Mouse (Mus musculus) hindbrain, embryonic 14.5 days (tissue): ENCODE measurements around the gene Ppp1r3d. TPM values are rescaled to one million over a fixed set of nuclear protein-coding genes. Genes with fewer than 3 reads are reported as not detected.
A peak's percentile ranks its signal among the peaks of the same experiment; 100 is the strongest.

Experiments
- ATAC-seq: fragments of 200-750 bp; cut with Nextera tagmentation; 2 replicates; pipeline ENCODE4 v1.8.0; 2017; ENCODE audit warnings: moderate number of reproducible peaks, mild to moderate bottlenecking, moderate TSS enrichment, moderate library complexity; ENCODE audit not compliant: low FRiP score
- DNase-seq: peaks from one replicate; pipeline ENCODE4 v3.0.0-alpha.2; 2015; ENCODE audit warnings: low spot score
- H3K27ac ChIP-seq: fragments of 300-500 bp; sonication (generic); 2 replicates; pipeline ENCODE4 v1.5.1; 2014; ENCODE audit warnings: mild to moderate bottlenecking, moderate library complexity
- H3K27me3 ChIP-seq: fragments of 300-500 bp; sonication (generic); 2 replicates; pipeline ENCODE4 v1.6.1; 2014; ENCODE audit warnings: mild to moderate bottlenecking, low read length, mixed read lengths; ENCODE audit not compliant: control insufficient read depth, insufficient read depth
- H3K36me3 ChIP-seq: fragments of 300-500 bp; sonication (generic); replicated peaks from 2 replicates; pipeline ENCODE4 v1.6.1; 2014; ENCODE audit not compliant: control insufficient read depth, insufficient read depth
- H3K4me1 ChIP-seq: fragments of 300-500 bp; sonication (generic); replicated peaks from 2 replicates; pipeline ENCODE4 v1.6.1; 2014; ENCODE audit warnings: antibody characterized with exemption, low read length, mixed read lengths; ENCODE audit not compliant: control insufficient read depth, insufficient read depth
- H3K4me2 ChIP-seq: fragments of 300-500 bp; sonication (generic); replicated peaks from 2 replicates; pipeline ENCODE4 v1.6.1; 2014; ENCODE audit warnings: mild to moderate bottlenecking, moderate library complexity
- H3K4me3 ChIP-seq: fragments of 300-500 bp; sonication (generic); replicated peaks from 2 replicates; pipeline ENCODE4 v1.5.1; 2014; ENCODE audit warnings: mild to moderate bottlenecking, low read length
- H3K9ac ChIP-seq: fragments of 300-500 bp; sonication (generic); 2 replicates; pipeline ENCODE4 v1.6.1; 2014
- H3K9me3 ChIP-seq: fragments of 300-500 bp; sonication (generic); 2 replicates; pipeline ENCODE4 v1.6.1; 2016; ENCODE audit warnings: low read length; ENCODE audit not compliant: control insufficient read depth
- WGBS: fragments of 180-500 bp; shearing (Covaris S2); extraction: QIAGEN DNeasy Blood & Tissue Kit; methylation state at CpG from one replicate; pipeline ENCODE4 v1.1.7; 2014; 5-methylcytosine and 5-hydroxymethylcytosine counted together
- polyA plus RNA-seq: library from polyadenylated mRNA; unstranded; fragments of >200 nt; fragmentation: Nextera tagmentation; extraction: Ambion mirVana; gene quantifications from 2 replicates; pipeline ENCODE4 v1.2.1, GENCODE M21; 2014

The Ppp1r3d gene
- 5.0 and 7.0 TPM in 2 replicates for polyA plus RNA-seq

DNA sequence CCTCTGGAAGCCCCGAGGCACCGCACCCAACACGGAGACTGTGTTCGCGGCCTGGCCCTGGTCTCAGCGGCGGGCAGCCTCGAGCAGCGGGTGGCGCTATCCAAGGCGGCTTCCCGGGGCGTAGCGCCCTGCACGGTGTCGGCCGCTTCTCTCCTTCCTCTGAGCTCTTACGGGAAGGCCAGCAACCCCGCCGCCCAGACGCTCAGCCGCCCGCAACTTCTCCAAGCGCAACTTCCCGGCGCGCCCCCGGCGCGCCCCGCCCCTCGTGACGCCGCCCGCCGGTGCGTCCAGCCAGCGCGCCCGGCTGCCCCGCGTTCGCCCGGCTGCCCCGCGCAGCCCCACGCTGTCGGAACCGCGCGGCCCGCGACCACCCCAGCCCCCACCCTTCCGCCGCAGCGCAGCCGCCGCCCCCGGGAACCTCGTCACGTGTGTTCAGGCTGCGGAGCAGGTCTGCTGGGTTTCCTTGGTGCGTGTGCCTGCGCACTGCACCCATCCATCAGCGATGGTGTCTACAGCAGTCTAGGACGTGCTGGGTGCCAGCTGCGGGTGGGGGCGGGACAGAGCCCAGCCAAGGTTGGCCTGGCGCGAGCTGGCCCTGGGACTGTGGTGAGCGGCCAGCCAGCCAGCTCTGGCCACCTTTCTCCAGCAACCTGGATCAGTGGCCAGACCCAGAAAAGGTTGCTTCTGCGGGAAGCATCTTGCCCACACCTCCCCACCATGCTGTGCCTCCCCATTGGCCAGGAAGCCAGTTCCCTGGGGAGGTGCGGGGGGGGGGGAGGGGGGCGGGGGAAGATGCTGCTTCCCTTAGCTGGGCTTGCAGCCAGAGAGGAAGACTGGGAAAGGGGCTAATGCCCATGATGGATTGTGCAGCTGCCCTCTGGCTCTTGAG lies at the start of gene Ppp1r3d, which contains the start of gene Fam217b:
TSS of gene Ppp1r3d (minus strand) at position 212 of the 889 bp plus-strand sequence.
TSS of gene Fam217b (plus strand) at position 264 of the 889 bp plus-strand sequence.
- ATAC-seq = peak; percentile 90
- WGBS = under 1% methylated on average over 58 of the region's 74 CpGs
- DNase-seq = peak; percentile 55
- H3K27me3 ChIP-seq = no peaks in the 10 kb centered on the region
- H3K4me2 ChIP-seq = peak within 1 kb of the TSS; percentile 97
- H3K9ac ChIP-seq = peak within 1 kb of the TSS; percentile 68
- 0 out of 2 replicates have a peak, but pooled peaks cover 8% of the 10 kb centered on the region for H3K36me3 ChIP-seq
- H3K4me1 ChIP-seq = peaks cover 16% of the 10 kb centered on the region; the same call in 1 of the 2 replicates
- no peaks in the 10 kb centered on the region for H3K9me3 ChIP-seq
- peak within 1 kb of the TSS; percentile 72 for H3K27ac ChIP-seq
- H3K4me3 ChIP-seq = peak within 1 kb of the TSS; percentile 53

DNA sequence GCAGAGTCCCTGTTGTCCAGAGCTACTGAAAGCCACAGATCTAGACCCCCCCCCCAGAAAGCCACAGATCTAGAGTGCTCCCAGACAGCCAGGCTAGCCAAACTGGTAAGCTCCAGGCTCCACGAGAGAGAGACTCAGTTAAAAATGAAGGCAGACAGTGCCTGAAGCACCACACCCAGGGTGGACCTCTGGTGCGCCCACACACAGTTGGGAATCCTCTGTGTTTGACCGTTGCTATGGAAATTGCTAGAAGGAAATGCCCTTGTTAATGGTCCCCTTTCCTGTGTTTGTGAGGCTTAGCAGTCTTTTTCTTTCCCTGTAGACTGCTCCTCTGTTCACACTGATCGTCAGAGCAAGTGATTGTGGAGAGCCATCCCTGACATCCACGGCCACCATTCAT lies 46.1 kb upstream of the Ppp1r3d start:
- Histone ChIP-seq H3K4me2 (no peak overlapping the region), H3K4me3 (no peak overlapping the region), H3K9ac (no peak overlapping the region), H3K27ac (no peak overlapping the region), H3K36me3 (no peaks in the 10 kb centered on the region), H3K9me3 (no peaks in the 10 kb centered on the region), H3K4me1 (no peaks in the 10 kb centered on the region), H3K27me3 (no peaks in the 10 kb centered on the region)
- ATAC-seq = no peak
- WGBS = 62% methylated on average over 5 of the region's 5 CpGs
- no peak for DNase-seq

DNA sequence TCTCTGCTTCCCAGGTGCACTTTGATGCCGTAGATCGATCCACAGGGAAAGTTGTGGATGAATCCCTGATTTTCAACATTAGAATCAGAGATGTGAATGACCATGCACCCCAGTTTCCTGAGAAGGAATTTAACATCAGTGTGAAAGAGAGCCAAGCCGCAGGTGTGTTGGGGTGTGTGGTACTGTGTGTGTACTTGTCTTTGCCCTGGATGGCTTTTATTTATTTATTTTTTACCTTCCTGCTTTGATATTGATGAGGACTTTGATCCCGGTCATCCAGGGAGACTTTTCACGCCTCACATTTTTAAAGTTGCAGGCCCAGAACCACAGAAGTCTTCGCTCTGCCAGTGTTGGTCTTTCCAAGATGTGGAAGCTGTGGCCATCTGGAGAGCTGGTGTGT lies 43.1 kb upstream of the Ppp1r3d start:
- no peak for ATAC-seq
- H3K9me3 ChIP-seq = no peaks in the 10 kb centered on the region
- DNase-seq = no peak
- no peak overlapping the region for H3K9ac ChIP-seq
- H3K27me3 ChIP-seq = no peaks in the 10 kb centered on the region
- H3K4me3 ChIP-seq = no peak overlapping the region
- no peaks in the 10 kb centered on the region for H3K36me3 ChIP-seq
- H3K4me1 ChIP-seq = 0 out of 2 replicates have a peak, but pooled peaks cover 4% of the 10 kb centered on the region
- H3K27ac ChIP-seq = no peak overlapping the region
- no peak overlapping the region for H3K4me2 ChIP-seq
- 91% methylated on average over 6 of the region's 6 CpGs for WGBS

DNA sequence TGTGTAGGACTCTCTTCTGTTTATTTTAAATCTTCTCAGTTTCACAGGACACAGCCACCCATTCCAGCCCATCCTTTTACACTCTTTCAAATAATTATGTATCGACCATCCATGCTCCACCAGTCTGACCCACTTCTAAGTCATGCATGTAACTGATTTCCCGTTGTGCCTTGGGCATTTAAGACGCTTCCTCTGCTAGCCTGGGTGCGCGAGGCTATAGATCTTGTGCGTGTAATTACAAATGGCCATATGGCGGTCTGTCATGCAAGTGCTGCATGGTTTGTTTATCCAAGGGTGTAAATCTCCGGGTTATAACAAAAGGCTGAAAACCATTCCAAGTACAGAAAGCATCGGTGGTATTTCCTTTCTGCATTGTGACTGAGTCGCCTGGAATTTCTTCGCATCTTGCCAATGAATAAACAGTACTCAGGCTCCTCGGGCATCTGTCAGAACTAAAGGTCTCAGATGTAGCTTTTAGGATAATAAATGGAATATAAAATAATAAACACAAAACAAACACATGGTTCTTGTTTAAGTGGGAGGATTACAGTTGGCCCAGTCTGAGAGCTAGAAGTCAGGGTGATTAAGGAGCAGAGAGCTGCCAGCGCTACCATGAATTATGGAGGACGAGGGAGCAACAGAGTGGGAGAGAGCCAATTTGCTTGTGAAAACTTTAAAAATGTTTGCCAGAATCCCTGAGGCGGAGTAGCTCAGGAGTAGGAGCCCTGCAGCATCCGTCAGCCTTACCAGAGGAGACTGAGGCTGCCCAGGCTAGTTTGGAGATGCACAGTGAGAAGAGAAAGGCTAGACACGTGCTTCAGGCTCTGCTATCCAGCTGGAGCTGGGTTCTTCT lies 40.6 kb upstream of the Ppp1r3d start:
- Histone ChIP-seq H3K4me3 (no peak overlapping the region), H3K27me3 (no peaks in the 10 kb centered on the region), H3K9me3 (no peaks in the 10 kb centered on the region), H3K9ac (no peak overlapping the region), H3K4me2 (peak overlapping the region; percentile 18), H3K4me1 (0 out of 2 replicates have a peak, but pooled peaks cover 4% of the 10 kb centered on the region), H3K27ac (peak overlapping the region; percentile 55), H3K36me3 (no peaks in the 10 kb centered on the region)
- DNase-seq (peak; percentile 57), ATAC-seq (peak; percentile 72)
- 27% methylated on average over 17 of the region's 17 CpGs for WGBS

DNA sequence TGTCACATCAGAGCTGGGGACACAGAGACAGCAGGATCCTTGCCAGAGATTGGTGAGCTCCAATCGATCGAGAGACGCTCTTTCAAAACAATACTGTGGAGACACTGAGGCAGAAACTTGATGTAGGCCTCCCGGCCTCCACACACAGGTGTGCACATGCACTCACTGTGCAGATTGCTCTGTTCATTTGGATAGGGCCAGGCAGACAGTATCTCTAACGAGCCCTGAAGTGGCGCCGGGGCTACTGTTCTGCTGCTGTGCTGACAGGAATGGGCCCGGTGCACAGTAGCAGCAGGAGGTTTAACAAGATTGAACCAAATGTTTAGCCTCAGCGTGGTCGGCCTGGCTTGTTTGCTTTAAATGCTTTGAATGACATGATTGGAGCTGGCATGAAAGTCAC lies 36.7 kb upstream of the Ppp1r3d start:
- ATAC-seq (no peak), DNase-seq (no peak)
- Histone ChIP-seq H3K36me3 (no peaks in the 10 kb centered on the region), H3K27ac (no peak overlapping the region), H3K9me3 (no peaks in the 10 kb centered on the region), H3K9ac (no peak overlapping the region), H3K27me3 (no peaks in the 10 kb centered on the region), H3K4me3 (no peak overlapping the region), H3K4me2 (no peak overlapping the region), H3K4me1 (0 out of 2 replicates have a peak, but pooled peaks cover 4% of the 10 kb centered on the region)
- WGBS = 69% methylated on average over 10 of the region's 10 CpGs

DNA sequence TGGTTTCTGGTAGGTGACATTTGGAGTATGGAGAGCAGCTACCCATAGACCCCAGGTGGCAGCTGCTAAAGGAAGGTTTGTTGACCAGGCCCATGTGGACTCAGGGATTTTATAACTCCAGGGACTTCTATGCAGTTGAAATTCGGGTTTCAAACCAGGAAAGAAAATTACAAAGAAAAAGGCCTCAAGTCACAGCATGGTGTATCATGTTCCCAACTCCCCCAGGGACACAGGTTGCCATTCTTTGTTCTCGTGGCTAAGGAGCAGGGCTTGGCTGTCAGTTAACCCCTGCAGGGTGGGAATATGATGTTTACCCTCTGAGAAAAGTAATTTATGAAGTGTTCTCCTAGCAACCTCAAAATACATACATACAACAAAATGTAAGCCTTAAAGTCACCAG lies 36.0 kb upstream of the Ppp1r3d start:
- Histone ChIP-seq H3K27me3 (no peaks in the 10 kb centered on the region), H3K4me3 (no peak overlapping the region), H3K9ac (no peak overlapping the region), H3K36me3 (no peaks in the 10 kb centered on the region), H3K9me3 (no peaks in the 10 kb centered on the region), H3K4me1 (0 out of 2 replicates have a peak, but pooled peaks cover 3% of the 10 kb centered on the region), H3K27ac (no peak overlapping the region), H3K4me2 (no peak overlapping the region)
- WGBS = 11% methylated on average over 2 of the region's 2 CpGs
- ATAC-seq (no peak), DNase-seq (no peak)

DNA sequence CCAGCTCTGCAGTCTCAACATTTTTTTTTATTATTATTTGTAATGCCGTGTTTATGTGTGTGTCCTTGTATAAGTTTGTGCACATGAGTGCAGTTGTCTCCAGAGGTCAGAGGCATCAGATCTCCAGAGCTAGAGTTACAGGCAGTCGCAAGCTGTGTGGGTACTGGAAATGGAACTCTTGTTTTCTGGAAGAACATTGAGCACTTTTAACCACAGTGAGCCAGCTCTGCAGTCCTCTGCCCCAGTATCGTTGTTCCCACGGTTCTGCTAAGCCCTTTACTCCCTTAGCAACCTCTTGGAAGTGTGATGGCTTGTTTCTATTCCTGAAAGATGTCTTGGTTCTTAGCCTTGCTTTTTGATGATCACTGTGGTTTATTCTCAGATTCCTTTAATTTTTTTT lies 35.1 kb upstream of the Ppp1r3d start:
- no peak overlapping the region for H3K27ac ChIP-seq
- H3K4me2 ChIP-seq = no peak overlapping the region
- no peaks in the 10 kb centered on the region for H3K27me3 ChIP-seq
- DNase-seq (no peak), ATAC-seq (no peak)
- 87% methylated on average over 4 of the region's 4 CpGs for WGBS
- H3K36me3 ChIP-seq = no peaks in the 10 kb centered on the region
- no peak overlapping the region for H3K9ac ChIP-seq
- no peaks in the 10 kb centered on the region for H3K9me3 ChIP-seq
- no peak overlapping the region for H3K4me3 ChIP-seq
- H3K4me1 ChIP-seq = no peaks in the 10 kb centered on the region

DNA sequence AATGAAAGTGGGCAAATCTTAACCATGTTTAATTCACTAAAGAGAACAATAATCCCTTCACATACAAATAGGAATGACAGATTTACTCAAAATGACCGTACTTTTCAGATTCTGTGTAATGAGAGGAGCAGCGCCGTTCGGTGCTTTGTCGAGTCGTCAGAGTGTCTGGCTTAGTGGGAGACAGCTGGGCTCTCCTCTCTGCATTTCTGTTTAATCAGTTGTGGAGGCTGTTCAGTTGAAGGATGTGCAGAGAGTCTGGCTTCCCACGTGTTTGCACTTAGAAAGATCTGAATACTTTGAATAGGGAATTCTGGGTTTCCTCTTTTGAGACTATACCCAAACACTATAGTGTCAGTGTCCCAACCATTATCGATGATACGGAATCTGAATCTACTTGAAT lies 23.0 kb upstream of the Ppp1r3d start:
- 60% methylated on average over 9 of the region's 9 CpGs for WGBS
- no peak for ATAC-seq

DNA sequence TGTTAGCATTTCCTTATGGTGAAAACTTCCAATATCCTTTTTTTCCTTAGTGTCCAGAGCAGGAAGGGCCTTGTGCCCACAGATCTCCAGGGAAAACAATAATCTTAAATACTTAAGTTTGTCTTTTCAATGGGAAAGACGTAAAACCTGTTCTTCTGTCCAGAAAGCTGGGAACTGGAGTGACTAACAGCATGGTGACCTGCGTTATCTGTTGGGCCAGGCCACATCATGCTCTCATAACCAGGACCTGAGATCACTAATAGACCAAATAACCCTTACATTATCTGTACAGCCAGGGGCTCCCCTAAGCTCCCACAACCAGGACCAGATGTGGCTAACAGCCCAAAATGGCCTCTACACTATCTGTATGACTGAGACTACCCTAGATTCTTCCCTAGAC lies 19.6 kb upstream of the Ppp1r3d start:
- DNase-seq = no peak
- WGBS = 92% methylated on average over 2 of the region's 2 CpGs

More for the DNA sequence above, 23.0 kb upstream of the Ppp1r3d start:
- Histone ChIP-seq H3K4me1 (no peaks in the 10 kb centered on the region), H3K9me3 (no peaks in the 10 kb centered on the region), H3K36me3 (no peaks in the 10 kb centered on the region), H3K9ac (no peak overlapping the region), H3K27me3 (no peaks in the 10 kb centered on the region), H3K4me2 (no peak overlapping the region), H3K27ac (no peak overlapping the region), H3K4me3 (no peak overlapping the region)
- DNase-seq = no peak

More for the DNA sequence above, 19.6 kb upstream of the Ppp1r3d start:
- Histone ChIP-seq H3K4me2 (no peak overlapping the region), H3K9me3 (no peaks in the 10 kb centered on the region), H3K36me3 (no peaks in the 10 kb centered on the region), H3K27ac (no peak overlapping the region), H3K27me3 (no peaks in the 10 kb centered on the region), H3K4me3 (no peak overlapping the region), H3K9ac (no peak overlapping the region), H3K4me1 (no peaks in the 10 kb centered on the region)
- no peak for ATAC-seq
